Mouse (Mus musculus) testis, adult 2 months (tissue): ENCODE measurements around the gene Rapsn.

Experiments used
- CTCF ChIP-seq: fragments of 200-500 bp; IDR thresholded peaks from 2 replicates; pipeline ENCODE4 v1.5.1; 2012; ENCODE audit warnings: low read depth, mild to moderate bottlenecking, inconsistent platforms, low read length, moderate library complexity; ENCODE audit not compliant: control insufficient read depth, insufficient read depth, insufficient replicate concordance
- POLR2A ChIP-seq: fragments of 200-500 bp; IDR thresholded peaks from 2 replicates; pipeline ENCODE4 v1.6.1; 2012; ENCODE audit warnings: low read depth, mild to moderate bottlenecking, inconsistent platforms, low read length, moderate library complexity; ENCODE audit not compliant: control insufficient read depth

DNA sequence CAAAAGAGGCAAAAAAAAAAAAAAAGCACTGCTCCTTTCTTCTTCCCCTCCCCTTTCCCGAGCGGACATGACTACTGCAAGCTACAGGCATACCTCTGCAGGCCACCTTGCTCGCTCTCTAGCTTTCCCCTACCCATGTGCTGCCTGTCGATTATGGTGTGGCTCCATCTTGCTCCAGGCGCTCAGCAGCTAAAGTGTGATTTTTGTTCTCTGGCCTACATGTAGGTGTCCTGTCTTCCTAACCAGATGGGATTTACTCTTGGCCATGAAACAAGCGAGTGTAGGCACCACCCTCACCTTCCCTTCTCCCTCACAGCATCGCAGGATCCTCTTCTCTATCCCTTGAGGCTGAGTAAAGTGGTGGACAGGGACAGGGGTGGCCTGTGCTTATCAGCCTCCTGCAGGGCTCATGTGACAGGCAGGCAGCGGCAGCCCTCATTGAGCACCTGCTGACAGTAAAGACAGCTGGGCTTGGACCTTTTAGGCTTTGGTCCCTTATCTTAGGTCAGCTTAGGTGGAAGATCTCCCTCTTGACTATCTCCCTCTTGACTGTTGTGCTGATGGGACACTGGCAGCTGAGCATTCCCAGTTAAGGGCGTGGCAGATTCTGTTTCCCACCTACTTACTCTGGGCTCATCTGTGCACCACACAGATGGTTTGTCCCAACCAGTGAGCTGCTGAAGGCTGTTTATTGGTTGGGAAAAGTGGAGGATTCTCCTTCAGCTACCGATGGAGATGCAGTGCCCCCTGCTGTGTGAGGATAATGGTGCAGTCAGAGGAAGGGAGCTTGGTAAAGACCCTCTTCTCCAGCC lies 25.3 kb downstream of the Rapsn start:
- TF ChIP-seq CTCF (peak; percentile 24; the same call in 1 of the 2 replicates), POLR2A (no peak)
